Mouse (Mus musculus) cerebellum, adult 2 months (tissue): ENCODE measurements around the gene Psmd8.
"Not testable (repeated sequence)": the region's sequence is repeated elsewhere in the genome, so short reads cannot be mapped to it uniquely, and the experiment has no call there.

ENCODE experiments used
- CTCF ChIP-seq: fragments of 200-500 bp; IDR thresholded peaks from 2 replicates; pipeline ENCODE4 v1.5.1; 2011; ENCODE audit warnings: low read depth, mild to moderate bottlenecking, control low read depth, low read length, moderate library complexity, borderline replicate concordance; ENCODE audit not compliant: insufficient read depth
- POLR2A ChIP-seq: fragments of 200-500 bp; IDR thresholded peaks from 2 replicates; pipeline ENCODE4 v1.6.1; 2011; ENCODE audit warnings: low read length, control low read depth, borderline replicate concordance; ENCODE audit not compliant: insufficient read depth

- not testable (repeated sequence) for TF ChIP-seq POLR2A, CTCF
Measured at GRCm38 (mm10) chr7:29211013-29211412, 30.5 kb upstream of the Psmd8 start.
